Mouse (Mus musculus): ENCODE results near the gene 1700029I15Rik. TPM values are rescaled to one million over a fixed set of nuclear protein-coding genes. Genes with fewer than 3 reads are reported as not detected.
A peak's percentile ranks its signal among the peaks of the same experiment; 100 is the strongest.

Gene 1700029I15Rik
- total RNA-seq (2012; rRNA removed) (2.9 and 3.4 TPM in 2 replicates), total RNA-seq (2014; rRNA removed) (0.39 and 0.67 TPM in 2 replicates), polyA plus RNA-seq (2012; ENCODE audit: insufficient read length, low read depth) (3.0 and 5.0 TPM in 2 replicates)

DNA sequence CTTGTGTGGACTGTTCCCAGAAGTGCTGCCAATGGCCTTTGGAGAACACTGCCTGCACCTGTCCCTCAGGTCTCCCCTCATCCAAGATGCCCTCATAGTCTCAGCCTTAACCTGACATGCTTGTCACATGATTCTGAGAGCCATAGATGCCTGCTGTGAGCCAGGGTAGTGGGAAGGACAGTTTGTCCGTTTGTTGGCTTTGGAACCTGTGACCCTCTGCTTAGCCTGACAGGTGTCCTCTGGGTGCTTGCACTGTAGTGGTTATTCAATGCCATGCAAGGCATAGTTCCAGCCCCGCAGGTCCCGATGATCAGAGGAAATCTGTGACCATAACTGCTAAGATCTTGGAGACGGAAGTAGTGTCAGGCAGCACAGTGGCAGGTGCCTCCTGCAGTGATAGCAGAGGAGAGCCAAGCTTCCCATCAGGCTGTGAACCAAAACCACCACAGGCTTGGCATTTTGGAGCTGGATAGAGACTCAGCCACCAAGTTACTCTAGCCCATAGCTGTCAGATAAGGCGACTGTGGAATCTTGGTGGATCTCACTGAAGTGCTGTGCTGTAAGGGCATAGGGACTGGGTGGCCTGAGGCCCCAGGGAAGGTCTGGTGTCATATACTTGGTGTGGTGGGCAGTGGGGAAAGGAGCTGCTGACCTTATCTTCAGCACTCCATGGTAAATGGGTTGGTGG is at the start of gene 1700029I15Rik:
TSS of gene 1700029I15Rik (plus strand) at position 638 of the 688 bp plus-strand sequence.
- H3K9me3 ChIP-seq (replicated peaks; ENCODE audit: low read length): no peaks in the 10 kb centered on the region
- H3K9ac ChIP-seq (ENCODE audit: insufficient read depth, low read depth): no peak within 1 kb of the TSS
- H3K4me2 ChIP-seq (ENCODE audit: insufficient read depth, low read depth, poor library complexity, severe bottlenecking): no peak within 1 kb of the TSS
- no peaks in the 10 kb centered on the region for H3K79me2 ChIP-seq (replicated peaks; ENCODE audit: control insufficient read depth, extremely low read depth, insufficient read depth, poor library complexity, severe bottlenecking)
- dilution Hi-C loops (cut with MboI; ENCODE audit: extremely low pct_ligation_motif_present, extremely low pct_unique_long_range_greater_than_20kb, low sequenced_read_pairs): no loop called here
- peaks cover 73 to 95% of the 10 kb centered on the region in 2 experiments for H3K36me3 ChIP-seq (replicated peaks in 1 of 2; ENCODE audit: control insufficient read depth in 1 of 2, insufficient read depth in 1 of 2, low read length in 1 of 2)
- DNase-seq (ENCODE audit: extremely low read depth): no peak
- no peak within 1 kb of the TSS for H3K4me3 ChIP-seq (replicated peaks in 1 of 3; ENCODE audit: low read depth in 2 of 3, low read length in 2 of 3, poor library complexity in 1 of 3)
- TF ChIP-seq BHLHE40 (IDR thresholded peaks at IDR 0.05; ENCODE audit: low read depth, low read length) (no peak), MAFK (IDR thresholded peaks at IDR 0.05; ENCODE audit: insufficient replicate concordance, low read length) (no peak), ETS1 (conservative IDR thresholded peaks at IDR 0.05; ENCODE audit: low read depth, low read length) (no peak), E2F4 (IDR thresholded peaks at IDR 0.05; ENCODE audit: insufficient replicate concordance, low read depth, low read length) (no peak), JUN (IDR thresholded peaks at IDR 0.05; ENCODE audit: insufficient read depth, low read depth, low read length) (no peak), IRF4 (IDR thresholded peaks at IDR 0.05; ENCODE audit: low read depth, low read length) (no peak), TBP (conservative IDR thresholded peaks at IDR 0.05; ENCODE audit: low read depth, low read length) (no peak), CHD1 (IDR thresholded peaks at IDR 0.05; ENCODE audit: low read depth, low read length) (no peak), SMC3 (IDR thresholded peaks at IDR 0.05; ENCODE audit: low read depth, low read length) (no peak), POLR2A (IDR thresholded peaks at IDR 0.05; ENCODE audit: low read depth, low read length) (no peak; the same call in 1 of the 2 replicates), MXI1 (IDR thresholded peaks at IDR 0.05; ENCODE audit: low read depth, low read length) (no peak), MAX (IDR thresholded peaks at IDR 0.05; ENCODE audit: low read length) (no peak), EP300 (IDR thresholded peaks at IDR 0.05; ENCODE audit: low read length) (no peak), KAT2A (IDR thresholded peaks at IDR 0.05; ENCODE audit: insufficient replicate concordance, low read length) (no peak), ELF1 (IDR thresholded peaks at IDR 0.05; ENCODE audit: low read depth, low read length) (no peak)
- peaks cover 18 to 44% of the 10 kb centered on the region in 2 experiments for H3K4me1 ChIP-seq (ENCODE audit: control insufficient read depth in 1 of 2, insufficient read depth in 2 of 2)
- no peaks in the 10 kb centered on the region for H3K27me3 ChIP-seq (replicated peaks)
- H3K27ac ChIP-seq (ENCODE audit: insufficient read depth, low read depth): no peak within 1 kb of the TSS
- in situ Hi-C loops (cut with MboI; ENCODE audit: low pct_ligation_motif_present, low pct_unique_long_range_greater_than_20kb, low sequenced_read_pairs): no loop called here

GRCm38 (mm10) chr2:92342418-92342817 is 39.9 kb upstream of the 1700029I15Rik start:
- Histone ChIP-seq H3K79me2 (replicated peaks; ENCODE audit: control insufficient read depth, extremely low read depth, insufficient read depth, poor library complexity, severe bottlenecking) (no peaks in the 10 kb centered on the region), H3K4me2 (ENCODE audit: insufficient read depth, low read depth, poor library complexity, severe bottlenecking) (peak overlapping the region; percentile 59), H3K36me3 (replicated peaks in 1 of 2; ENCODE audit: control insufficient read depth in 1 of 2, insufficient read depth in 1 of 2, low read length in 1 of 2) (peaks cover 14 to 40% of the 10 kb centered on the region in 2 experiments), H3K9ac (ENCODE audit: insufficient read depth, low read depth) (peak overlapping the region; percentile 44; the same call in 1 of the 2 replicates), H3K4me1 (ENCODE audit: control insufficient read depth in 1 of 2, insufficient read depth in 2 of 2) (peaks cover 5 to 28% of the 10 kb centered on the region in 2 experiments; a peak in 3 of 4 replicates), H3K9me3 (replicated peaks; ENCODE audit: low read length) (no peaks in the 10 kb centered on the region), H3K27ac (ENCODE audit: insufficient read depth, low read depth) (peak overlapping the region; percentile 34; the same call in 1 of the 2 replicates), H3K4me3 (replicated peaks in 1 of 3; ENCODE audit: low read depth in 2 of 3, low read length in 2 of 3, poor library complexity in 1 of 3) (no peak overlapping the region), H3K27me3 (replicated peaks) (no peaks in the 10 kb centered on the region)
- dilution Hi-C loops (cut with MboI; ENCODE audit: extremely low pct_ligation_motif_present, extremely low pct_unique_long_range_greater_than_20kb, low sequenced_read_pairs): no loop called here
- in situ Hi-C loops (cut with MboI; ENCODE audit: low pct_ligation_motif_present, low pct_unique_long_range_greater_than_20kb, low sequenced_read_pairs): no loop called here
- peak; percentile 37 for DNase-seq (ENCODE audit: extremely low read depth)
- TF ChIP-seq ZNF384 (IDR thresholded peaks at IDR 0.05; ENCODE audit: low read depth, low read length) (no peak), ELF1 (IDR thresholded peaks at IDR 0.05; ENCODE audit: low read depth, low read length) (no peak), GABPA (IDR thresholded peaks at IDR 0.05; ENCODE audit: insufficient replicate concordance, low read depth, low read length) (no peak), RAD21 (IDR thresholded peaks at IDR 0.05; ENCODE audit: low read depth, low read length) (no peak), MYC (IDR thresholded peaks at IDR 0.05; ENCODE audit: low read depth, low read length) (no peak), CHD2 (IDR thresholded peaks at IDR 0.05; ENCODE audit: low read length) (no peak), IRF4 (IDR thresholded peaks at IDR 0.05; ENCODE audit: low read depth, low read length) (peak; percentile 52; the same call in 1 of the 2 replicates), ZC3H11A (IDR thresholded peaks at IDR 0.05; ENCODE audit: low read depth, low read length) (no peak), SIN3A (IDR thresholded peaks at IDR 0.05; ENCODE audit: low read length) (no peak), JUND (conservative IDR thresholded peaks at IDR 0.05; ENCODE audit: low read depth, low read length) (no peak), SMC3 (IDR thresholded peaks at IDR 0.05; ENCODE audit: low read depth, low read length) (no peak), MAX (IDR thresholded peaks at IDR 0.05; ENCODE audit: low read length) (no peak), CTCF (conservative IDR thresholded peaks at IDR 0.05 in 1 of 2, IDR thresholded peaks at IDR 0.05 in 1 of 2; ENCODE audit: low read depth in 2 of 2, low read length in 2 of 2) (no peak), USF2 (conservative IDR thresholded peaks at IDR 0.05; ENCODE audit: low read depth, low read length) (no peak), PAX5 (IDR thresholded peaks at IDR 0.05; ENCODE audit: low read length) (no peak), BHLHE40 (IDR thresholded peaks at IDR 0.05; ENCODE audit: low read depth, low read length) (peak; percentile 50), JUN (IDR thresholded peaks at IDR 0.05; ENCODE audit: insufficient read depth, low read depth, low read length) (no peak), MAZ (IDR thresholded peaks at IDR 0.05; ENCODE audit: low read depth, low read length) (no peak), MEF2A (IDR thresholded peaks at IDR 0.05; ENCODE audit: borderline replicate concordance, low read depth, low read length) (no peak), CHD1 (IDR thresholded peaks at IDR 0.05; ENCODE audit: low read depth, low read length) (no peak), POLR2AphosphoS2 (IDR thresholded peaks at IDR 0.05; ENCODE audit: low read depth, low read length) (no peak), ZMIZ1 (IDR thresholded peaks at IDR 0.05; ENCODE audit: low read depth, low read length) (no peak), EP300 (IDR thresholded peaks at IDR 0.05; ENCODE audit: low read length) (0 out of 2 replicates have a peak, but pooled peaks have one; percentile 32), KAT2A (IDR thresholded peaks at IDR 0.05; ENCODE audit: insufficient replicate concordance, low read length) (no peak)
